Mouse (Mus musculus) forebrain, embryonic 12.5 days (tissue): Measurements from ENCODE around the gene Dnph1. TPM values are rescaled to one million over a fixed set of nuclear protein-coding genes. Genes with fewer than 3 reads are reported as not detected.
"Not testable (repeated sequence)": the region's sequence is repeated elsewhere in the genome, so short reads cannot be mapped to it uniquely, and the experiment has no call there.

Experiments used
- ATAC-seq: fragments of 200-750 bp; cut with Nextera tagmentation; 2 replicates; pipeline ENCODE4 v1.8.0; 2017; ENCODE audit warnings: moderate TSS enrichment; ENCODE audit not compliant: low FRiP score
- H3K27ac ChIP-seq: fragments of 300-500 bp; sonication (generic); 2 replicates; pipeline ENCODE4 v1.5.1; 2016; ENCODE audit warnings: mild to moderate bottlenecking
- H3K27me3 ChIP-seq: fragments of 300-500 bp; sonication (generic); 2 replicates; pipeline ENCODE4 v1.6.1; 2016; ENCODE audit warnings: mild to moderate bottlenecking
- H3K36me3 ChIP-seq: fragments of 300-500 bp; sonication (generic); replicated peaks from 2 replicates; pipeline ENCODE4 v1.6.1; 2016; ENCODE audit warnings: mild to moderate bottlenecking
- H3K4me1 ChIP-seq: fragments of 300-500 bp; sonication (generic); 2 replicates; pipeline ENCODE4 v1.6.1; 2016
- H3K4me2 ChIP-seq: fragments of 300-500 bp; sonication (generic); 2 replicates; pipeline ENCODE4 v1.6.1; 2016; ENCODE audit warnings: mild to moderate bottlenecking, moderate library complexity
- H3K4me3 ChIP-seq: fragments of 300-500 bp; sonication (generic); replicated peaks from 2 replicates; pipeline ENCODE4 v1.5.1; 2016; ENCODE audit warnings: mild to moderate bottlenecking
- H3K9ac ChIP-seq: fragments of 300-500 bp; sonication (generic); 2 replicates; pipeline ENCODE4 v1.6.1; 2016; ENCODE audit warnings: mild to moderate bottlenecking
- H3K9me3 ChIP-seq: fragments of 300-500 bp; sonication (generic); 2 replicates; pipeline ENCODE4 v1.6.1; 2016
- WGBS: fragments of 180-500 bp; shearing (Covaris S2); methylation state at CpG from one replicate; pipeline ENCODE4 v1.1.7; 2016; 5-methylcytosine and 5-hydroxymethylcytosine counted together
- polyA plus RNA-seq: library from polyadenylated mRNA; unstranded; fragments of >200 nt; fragmentation: Nextera tagmentation; extraction: Ambion mirVana; gene quantifications from 2 replicates; pipeline ENCODE4 v1.2.1, GENCODE M21; 2016

The Dnph1 gene
- polyA plus RNA-seq, 1 experiment from 2014 or later: 71.7 TPM

DNA sequence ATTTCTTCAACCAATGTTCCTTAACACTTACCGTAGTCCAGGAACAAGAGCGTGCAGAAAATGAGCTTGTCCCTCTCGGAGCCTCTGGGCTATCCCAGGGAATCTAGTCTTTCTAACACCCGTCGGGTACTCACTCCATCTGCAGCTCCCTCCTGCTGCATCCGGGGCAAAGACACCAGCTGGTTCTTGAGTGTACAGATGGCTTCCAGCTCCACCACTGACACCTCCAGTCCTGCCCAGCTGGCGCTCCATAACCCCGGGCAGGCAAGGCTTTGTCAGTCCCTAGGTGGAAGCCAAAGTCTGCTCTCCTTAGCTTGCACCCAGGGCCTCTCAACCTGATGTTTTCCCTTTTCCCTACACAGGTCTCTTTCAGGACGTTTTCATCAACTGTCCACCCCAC is 28.7 kb upstream of the Dnph1 start:
- no peaks in the 10 kb centered on the region for H3K9me3 ChIP-seq
- ATAC-seq: 0 out of 2 replicates have a peak, but pooled peaks have one; percentile 30
- peaks cover 4% of the 10 kb centered on the region; the same call in 1 of the 2 replicates for H3K4me1 ChIP-seq
- no peak overlapping the region for H3K9ac ChIP-seq
- 73% methylated on average over 9 of the region's 9 CpGs for whole genome bisulfite sequencing
- peak overlapping the region; percentile 63; the same call in 1 of the 2 replicates for H3K27ac ChIP-seq
- no peaks in the 10 kb centered on the region for H3K27me3 ChIP-seq
- H3K4me3 ChIP-seq: no peak overlapping the region
- no peak overlapping the region for H3K4me2 ChIP-seq
- H3K36me3 ChIP-seq: peaks cover 82% of the 10 kb centered on the region

DNA sequence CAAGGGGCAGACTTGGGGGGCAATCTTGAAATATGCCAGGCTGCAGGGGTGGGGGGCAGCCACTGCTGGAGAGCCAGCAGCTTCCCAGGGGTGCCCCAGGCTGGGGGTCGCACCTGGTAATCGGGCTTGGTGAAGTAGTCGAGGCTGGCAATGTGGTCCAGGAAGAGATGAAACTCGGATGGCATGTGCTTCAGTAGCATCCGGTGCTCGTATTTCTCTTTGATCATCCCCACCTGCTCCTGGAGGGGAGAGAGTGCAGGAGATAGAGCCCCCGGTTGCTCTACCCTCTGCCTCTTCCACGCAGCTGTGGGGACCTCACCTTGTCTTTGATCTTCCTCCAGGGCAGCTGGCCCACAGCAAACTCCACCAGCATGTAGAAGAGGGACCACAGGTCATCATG is 19.9 kb upstream of the Dnph1 start:
- H3K4me3 ChIP-seq: no peak overlapping the region
- ATAC-seq: no peak
- H3K4me2 ChIP-seq: no peak overlapping the region
- H3K27me3 ChIP-seq: no peaks in the 10 kb centered on the region
- H3K27ac ChIP-seq: no peak overlapping the region
- 91% methylated on average over 8 of the region's 8 CpGs for WGBS
- H3K4me1 ChIP-seq: no peaks in the 10 kb centered on the region
- peaks cover 78% of the 10 kb centered on the region for H3K36me3 ChIP-seq
- H3K9ac ChIP-seq: no peak overlapping the region
- H3K9me3 ChIP-seq: no peaks in the 10 kb centered on the region

DNA sequence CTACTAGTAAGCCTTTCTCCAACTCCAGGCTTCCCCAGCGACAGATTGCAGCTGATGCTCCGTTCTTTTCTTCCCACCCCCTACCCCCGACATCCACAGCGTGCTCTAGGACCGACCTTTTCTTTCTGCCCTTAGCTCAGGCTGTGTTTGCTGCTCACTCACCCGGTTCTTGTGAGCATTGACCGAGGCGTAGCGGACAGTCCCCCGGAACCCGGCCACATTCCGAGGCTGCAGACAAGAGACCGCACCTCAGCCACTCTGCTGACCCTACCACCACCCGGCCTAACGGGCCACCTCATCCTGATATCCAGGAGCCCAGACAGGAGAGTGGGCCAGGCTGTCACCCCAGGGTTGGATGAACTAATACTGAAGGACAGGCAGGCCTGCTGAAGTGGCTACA is 19.2 kb upstream of the Dnph1 start:
- no peak overlapping the region for H3K4me2 ChIP-seq
- ATAC-seq: no peak
- H3K27me3 ChIP-seq: no peaks in the 10 kb centered on the region
- no peak overlapping the region for H3K27ac ChIP-seq
- peaks cover 81% of the 10 kb centered on the region for H3K36me3 ChIP-seq
- H3K4me1 ChIP-seq: no peaks in the 10 kb centered on the region
- 89% methylated on average over 15 of the region's 15 CpGs for WGBS
- no peaks in the 10 kb centered on the region for H3K9me3 ChIP-seq
- H3K9ac ChIP-seq: no peak overlapping the region
- H3K4me3 ChIP-seq: no peak overlapping the region

DNA sequence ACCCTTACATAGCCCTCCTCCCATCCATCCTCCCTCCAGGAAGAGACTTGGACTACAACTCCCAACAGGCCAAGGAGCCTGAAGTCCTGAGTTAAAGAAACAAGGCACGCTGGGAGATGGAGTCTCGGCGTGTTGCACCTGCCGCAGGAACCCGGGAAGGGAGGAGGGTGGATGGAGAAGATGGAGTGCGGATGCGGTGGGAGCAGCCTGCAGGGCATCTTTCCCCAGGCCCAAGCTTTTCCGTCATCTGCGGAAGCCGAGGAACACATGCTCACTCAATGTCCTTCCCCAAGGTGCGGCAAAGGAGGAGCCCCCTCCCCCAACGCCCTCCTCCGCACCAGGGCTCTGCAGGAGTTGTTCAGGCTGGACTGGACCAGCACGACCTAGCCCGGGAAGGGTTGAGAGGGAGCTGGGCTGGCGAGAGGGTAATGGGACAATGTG is 12.9 kb upstream of the Dnph1 start:
- peak overlapping the region; percentile 36 for H3K4me3 ChIP-seq
- peak overlapping the region; percentile 76 for H3K4me2 ChIP-seq
- H3K27ac ChIP-seq: peak overlapping the region; percentile 47; the same call in 1 of the 2 replicates
- peaks cover 51% of the 10 kb centered on the region for H3K4me1 ChIP-seq
- no peaks in the 10 kb centered on the region for H3K9me3 ChIP-seq
- peaks cover 25% of the 10 kb centered on the region for H3K36me3 ChIP-seq
- H3K27me3 ChIP-seq: peaks cover 41% of the 10 kb centered on the region
- 3% methylated on average over 16 of the region's 16 CpGs for WGBS
- H3K9ac ChIP-seq: peak overlapping the region; percentile 56
- peak; percentile 51 for ATAC-seq

DNA sequence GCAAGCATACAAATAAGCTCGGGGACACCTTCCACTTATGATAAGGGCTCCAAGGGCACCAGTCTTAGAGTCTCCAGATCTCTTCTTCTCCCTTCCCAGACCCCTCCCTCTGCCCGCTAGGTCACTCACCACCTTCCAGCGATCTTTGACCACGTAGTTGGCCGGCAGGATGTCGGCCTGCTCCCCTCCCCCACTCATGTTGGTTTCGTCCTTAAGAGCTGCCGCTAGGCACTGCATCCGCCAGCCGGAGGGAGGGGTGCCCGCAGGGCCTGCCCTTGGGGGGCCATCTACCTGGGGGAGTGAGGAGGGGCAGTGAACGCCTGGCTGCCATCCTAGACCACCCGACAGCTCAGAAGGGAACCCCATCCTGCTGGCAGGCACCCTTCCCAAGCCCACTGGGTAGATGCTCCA is 12.5 kb upstream of the Dnph1 start:
- Histone ChIP-seq H3K36me3 (peaks cover 21% of the 10 kb centered on the region), H3K27me3 (peaks cover 46% of the 10 kb centered on the region), H3K4me3 (peak overlapping the region; percentile 36), H3K9me3 (no peaks in the 10 kb centered on the region), H3K9ac (peak overlapping the region; percentile 56), H3K27ac (no peak overlapping the region; the same call in 1 of the 2 replicates), H3K4me1 (peaks cover 51% of the 10 kb centered on the region), H3K4me2 (peak overlapping the region; percentile 76)
- 2% methylated on average over 13 of the region's 13 CpGs for WGBS
- ATAC-seq: peak; percentile 7

DNA sequence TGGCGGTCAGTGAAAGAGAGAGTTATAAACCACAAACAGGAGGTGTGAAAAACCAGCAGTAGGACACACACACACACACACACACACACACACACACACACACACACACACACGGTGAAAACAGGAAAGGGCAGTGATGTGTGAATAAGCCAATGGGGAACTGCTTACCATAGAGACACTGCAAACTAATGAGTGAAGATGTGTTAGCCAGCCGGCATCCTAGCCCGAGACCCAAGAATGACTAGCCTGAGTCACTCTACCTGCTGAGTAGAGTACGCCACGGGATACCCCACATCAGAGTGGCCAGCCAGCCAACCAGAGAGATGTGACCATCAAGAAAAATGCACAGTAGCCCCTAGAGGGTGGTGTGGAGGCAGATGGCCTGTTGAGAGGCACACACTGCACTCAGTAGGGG is 12.0 kb upstream of the Dnph1 start:
- H3K9ac ChIP-seq: peak overlapping the region; percentile 56; the same call in 1 of the 2 replicates
- peaks cover 47% of the 10 kb centered on the region for H3K27me3 ChIP-seq
- peak overlapping the region; percentile 36 for H3K4me3 ChIP-seq
- H3K4me1 ChIP-seq: peaks cover 51% of the 10 kb centered on the region
- whole genome bisulfite sequencing: 11% methylated on average over 6 of the region's 6 CpGs
- H3K27ac ChIP-seq: no peak overlapping the region
- H3K4me2 ChIP-seq: peak overlapping the region; percentile 76
- peaks cover 16% of the 10 kb centered on the region for H3K36me3 ChIP-seq
- no peaks in the 10 kb centered on the region for H3K9me3 ChIP-seq
- no peak for ATAC-seq

DNA sequence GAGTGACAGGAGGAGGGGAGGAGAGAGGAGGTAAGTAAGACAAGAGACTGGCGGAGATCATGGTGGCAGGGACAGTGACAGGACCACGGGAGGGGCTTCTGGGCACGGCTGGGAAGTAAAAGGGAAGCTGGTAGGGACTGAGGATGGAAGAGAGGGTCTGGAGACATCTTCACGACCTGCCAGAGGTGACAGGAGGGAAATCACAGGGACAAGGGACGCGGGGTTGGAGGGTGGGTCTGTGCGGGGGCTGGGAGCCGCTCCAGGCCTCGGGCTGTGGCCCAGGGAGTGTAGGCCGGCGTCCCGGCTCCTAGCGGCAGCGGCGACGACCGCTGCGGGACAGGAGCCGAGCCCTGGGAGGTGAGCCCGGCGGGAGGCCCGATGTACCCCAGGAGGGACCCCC is 9.5 kb upstream of the Dnph1 start:
- 1% methylated on average over 18 of the region's 22 CpGs for WGBS
- Histone ChIP-seq H3K9me3 (no peaks in the 10 kb centered on the region), H3K4me1 (peaks cover 51% of the 10 kb centered on the region), H3K27ac (peak overlapping the region; percentile 46; the same call in 1 of the 2 replicates), H3K27me3 (peaks cover 54% of the 10 kb centered on the region), H3K4me3 (peak overlapping the region; percentile 87), H3K4me2 (peak overlapping the region; percentile 84), H3K36me3 (0 out of 2 replicates have a peak, but pooled peaks cover 2% of the 10 kb centered on the region), H3K9ac (peak overlapping the region; percentile 93)
- peak; percentile 53 for ATAC-seq

DNA sequence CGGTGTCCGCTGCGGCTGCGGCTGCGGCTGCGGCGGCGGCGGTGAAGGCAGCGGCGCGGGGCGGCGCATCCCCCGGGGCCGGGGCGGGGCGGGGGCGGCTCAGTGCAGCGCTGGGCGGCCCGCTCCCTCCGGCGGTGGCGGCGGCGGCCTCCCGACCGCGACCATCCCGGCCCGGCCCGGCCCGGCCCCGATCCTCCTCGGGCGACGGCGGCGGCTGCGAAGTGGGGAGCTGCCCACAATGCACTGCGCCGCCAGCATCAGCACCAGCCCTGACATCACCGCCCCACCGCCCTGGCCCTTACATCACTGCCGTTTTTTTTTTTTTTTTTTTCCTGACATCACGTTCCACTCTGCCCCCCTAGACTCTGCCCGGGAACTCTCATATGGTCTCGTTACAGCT is 9.1 kb upstream of the Dnph1 start, which contains the start of gene Ttbk1:
Ttbk1 (minus strand) TSS at position 245 of the 400 bp plus-strand sequence.
- Histone ChIP-seq H3K36me3 (no peaks in the 10 kb centered on the region), H3K4me1 (peaks cover 51% of the 10 kb centered on the region), H3K27ac (peak within 1 kb of the TSS; percentile 46; the same call in 1 of the 2 replicates), H3K4me2 (peak within 1 kb of the TSS; percentile 84), H3K9ac (peak within 1 kb of the TSS; percentile 93), H3K27me3 (peaks cover 54% of the 10 kb centered on the region), H3K4me3 (peak within 1 kb of the TSS; percentile 87), H3K9me3 (no peaks in the 10 kb centered on the region)
- ATAC-seq: peak; percentile 85
- 0% methylated on average over 3 of the region's 49 CpGs for WGBS

DNA sequence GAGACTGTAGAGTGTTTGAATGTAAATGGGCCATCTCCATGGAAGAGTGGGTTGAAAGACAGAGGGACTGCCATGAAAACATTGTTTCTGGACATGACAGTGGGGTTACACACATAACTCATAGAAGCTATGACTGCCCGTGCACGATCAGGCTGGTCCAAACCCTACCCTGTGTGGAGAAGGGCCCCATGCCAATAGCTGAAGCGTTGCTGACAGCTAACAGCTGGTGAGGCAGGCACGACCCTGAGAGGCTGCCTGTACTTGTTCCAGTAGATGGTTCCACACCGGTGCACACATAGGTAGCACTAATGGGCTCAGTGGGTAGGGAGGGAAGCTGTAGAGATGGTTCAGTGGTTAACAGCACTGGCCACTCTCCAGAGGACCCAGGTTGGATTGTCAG is 1.0 kb upstream of the Dnph1 start:
- Histone ChIP-seq H3K4me2 (no peak overlapping the region), H3K4me3 (no peak overlapping the region), H3K9ac (no peak overlapping the region), H3K36me3 (peaks cover 21% of the 10 kb centered on the region), H3K4me1 (peaks cover 14% of the 10 kb centered on the region), H3K9me3 (no peaks in the 10 kb centered on the region), H3K27ac (no peak overlapping the region), H3K27me3 (peaks cover 19% of the 10 kb centered on the region)
- ATAC-seq: no peak
- WGBS: 82% methylated on average over 5 of the region's 5 CpGs

DNA sequence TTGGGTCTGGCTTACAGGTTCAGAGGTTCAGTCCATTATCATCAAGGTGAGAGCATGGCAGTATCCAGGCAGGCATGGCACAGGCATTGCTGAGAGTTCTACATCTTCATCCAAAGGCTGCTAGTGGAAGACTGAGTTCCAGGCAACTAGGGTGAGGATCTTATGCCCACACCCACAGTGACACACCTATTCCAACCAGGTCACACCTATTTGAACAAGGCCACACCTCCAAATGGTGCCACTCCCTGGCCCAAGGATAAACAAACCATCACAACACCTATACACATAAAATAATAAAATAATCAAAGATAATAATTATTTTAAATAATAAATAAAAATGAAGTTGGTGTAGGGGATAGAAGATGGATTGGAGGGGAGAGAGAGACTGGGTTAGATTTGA is 430 bp upstream of the Dnph1 start:
- peaks cover 19% of the 10 kb centered on the region for H3K27me3 ChIP-seq
- H3K9ac ChIP-seq, H3K9me3 ChIP-seq, H3K27ac ChIP-seq, ATAC-seq, H3K4me3 ChIP-seq, H3K4me2 ChIP-seq: not testable (repeated sequence)
- peaks cover 22% of the 10 kb centered on the region for H3K36me3 ChIP-seq
- H3K4me1 ChIP-seq: peaks cover 14% of the 10 kb centered on the region

DNA sequence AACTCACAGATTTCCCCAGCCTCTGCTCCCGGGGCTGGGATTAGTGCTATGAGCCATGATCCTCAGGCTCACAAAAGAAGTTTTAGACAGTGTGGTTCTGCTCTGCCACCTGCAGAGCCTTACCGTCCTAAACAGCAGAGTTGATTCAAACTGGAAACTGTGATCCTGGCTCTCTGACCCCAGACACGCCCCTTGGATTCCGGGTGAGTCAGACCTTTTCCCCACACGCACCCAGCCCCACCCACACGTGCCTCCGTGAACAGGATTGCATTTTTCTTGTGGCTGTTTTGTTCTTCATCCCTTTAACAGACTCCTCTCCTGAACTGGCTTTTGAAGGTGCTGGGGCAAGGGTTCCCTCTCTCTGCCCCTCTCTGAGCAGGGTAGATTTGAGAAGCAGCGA is 1.4 kb downstream of the Dnph1 start:
- H3K27me3 ChIP-seq: peaks cover 19% of the 10 kb centered on the region
- WGBS: 61% methylated on average over 8 of the region's 8 CpGs
- H3K27ac ChIP-seq: no peak overlapping the region
- no peak for ATAC-seq
- H3K9ac ChIP-seq: no peak overlapping the region
- no peak overlapping the region for H3K4me3 ChIP-seq
- peaks cover 27% of the 10 kb centered on the region for H3K36me3 ChIP-seq
- H3K4me1 ChIP-seq: peaks cover 14% of the 10 kb centered on the region
- no peaks in the 10 kb centered on the region for H3K9me3 ChIP-seq
- H3K4me2 ChIP-seq: 0 out of 2 replicates have a peak overlapping the region, but pooled peaks have one; percentile 82

DNA sequence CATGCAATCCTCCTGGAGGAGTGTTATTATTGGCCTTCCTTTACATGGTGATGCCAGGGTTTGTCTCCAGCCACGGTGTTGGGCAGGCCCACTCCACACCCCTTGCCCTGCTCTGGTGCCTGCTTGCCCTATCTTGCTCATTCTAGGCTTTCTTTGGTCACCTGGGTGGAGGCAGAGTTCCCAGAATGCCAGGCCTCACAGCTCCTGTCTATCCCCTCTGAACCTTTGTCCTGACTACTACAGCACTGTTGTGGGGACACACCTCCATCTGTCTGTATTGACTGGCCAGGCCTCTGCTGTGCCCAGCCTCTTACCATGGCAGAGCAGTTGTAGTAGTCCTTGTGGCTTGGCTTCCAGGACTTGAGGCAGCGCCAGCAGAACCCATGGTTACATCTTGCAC is 6.3 kb downstream of the Dnph1 start:
- 75% methylated on average over 2 of the region's 2 CpGs for WGBS
- Histone ChIP-seq H3K4me2 (no peak overlapping the region), H3K9ac (no peak overlapping the region), H3K4me3 (no peak overlapping the region), H3K9me3 (no peaks in the 10 kb centered on the region), H3K36me3 (peaks cover 27% of the 10 kb centered on the region), H3K27me3 (no peaks in the 10 kb centered on the region), H3K4me1 (peaks cover 4% of the 10 kb centered on the region; the same call in 1 of the 2 replicates), H3K27ac (no peak overlapping the region)
- ATAC-seq: no peak
